Mouse (Mus musculus): ENCODE measurements around the gene Mtmr10. TPM values are rescaled to one million over a fixed set of nuclear protein-coding genes. Genes with fewer than 3 reads are reported as not detected.

The Mtmr10 gene
- total RNA-seq, 1 experiment: 9.7 TPM

DNA sequence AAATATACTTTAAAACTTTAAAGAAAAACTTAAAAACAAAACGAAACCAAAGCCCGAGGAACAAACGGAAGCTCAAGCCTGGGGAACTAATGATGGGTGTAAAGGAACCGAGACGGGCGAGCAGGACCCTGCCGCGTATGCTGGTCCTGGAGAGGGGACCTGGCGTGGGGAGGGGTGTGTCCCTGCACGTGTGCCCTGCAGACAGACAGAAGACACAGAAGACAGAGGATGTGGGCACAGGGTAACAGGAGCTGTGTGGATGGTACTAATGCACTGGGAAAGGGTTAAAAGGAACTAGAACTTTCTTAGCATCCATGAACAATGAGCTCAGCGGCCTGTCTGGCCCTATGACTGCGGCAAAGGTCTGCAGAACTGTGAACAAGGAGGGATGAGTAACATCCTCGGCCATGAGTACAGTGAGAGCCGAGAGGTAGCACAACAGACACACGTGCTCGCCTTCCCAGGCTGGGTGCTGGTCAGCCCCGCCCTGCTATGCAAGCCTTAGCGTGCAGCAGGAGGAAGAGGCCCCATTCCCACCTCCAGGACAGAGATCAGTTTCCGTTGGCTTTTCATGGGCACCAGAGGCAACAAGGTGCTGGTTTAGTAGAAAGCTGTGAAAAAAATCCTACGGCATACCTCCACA, 72.6 kb downstream of the Mtmr10 start:
- Histone ChIP-seq H3K27ac (ENCODE audit: insufficient read depth, low read depth, low read length, poor library complexity, severe bottlenecking) (no peak overlapping the region), H3K9ac (ENCODE audit: insufficient read depth, low read depth, low read length, poor library complexity, severe bottlenecking) (no peak overlapping the region), H3K36me3 (ENCODE audit: control insufficient read depth, insufficient read depth, low read length, poor library complexity, severe bottlenecking) (peaks cover 10% of the 10 kb centered on the region), H3K4me1 (ENCODE audit: control insufficient read depth in 2 of 2, insufficient read depth in 2 of 2, low read length in 2 of 2, poor library complexity in 1 of 2) (no peaks in the 10 kb centered on the region), H3K4me3 (ENCODE audit: insufficient read depth in 1 of 2, low read depth in 1 of 2, low read length in 2 of 2, poor library complexity in 1 of 2, severe bottlenecking in 1 of 2) (no peak overlapping the region), H3K9me3 (ENCODE audit: control insufficient read depth, insufficient read depth, low read depth, low read length) (no peaks in the 10 kb centered on the region)
- TF ChIP-seq ZNF384 (IDR thresholded peaks at IDR 0.05; ENCODE audit: low read depth, low read length): no peak
- TF ChIP-seq MAFK (IDR thresholded peaks at IDR 0.05; ENCODE audit: insufficient read depth, low read depth, low read length): no peak
- no peak for TF ChIP-seq CHD2 (IDR thresholded peaks at IDR 0.05; ENCODE audit: low read depth, low read length)
- TF ChIP-seq HCFC1 (IDR thresholded peaks at IDR 0.05; ENCODE audit: borderline replicate concordance, insufficient read depth, low read length): no peak
- TF ChIP-seq ZC3H11A (IDR thresholded peaks at IDR 0.05; ENCODE audit: borderline replicate concordance, low read depth, low read length): no peak
- in situ Hi-C loops (cut with MboI; ENCODE audit: low sequenced_read_pairs in 2 of 2, unreplicated experiment in 2 of 2): no loop called here
- no peak for DNase-seq (ENCODE audit: low read depth, low spot score)

DNA sequence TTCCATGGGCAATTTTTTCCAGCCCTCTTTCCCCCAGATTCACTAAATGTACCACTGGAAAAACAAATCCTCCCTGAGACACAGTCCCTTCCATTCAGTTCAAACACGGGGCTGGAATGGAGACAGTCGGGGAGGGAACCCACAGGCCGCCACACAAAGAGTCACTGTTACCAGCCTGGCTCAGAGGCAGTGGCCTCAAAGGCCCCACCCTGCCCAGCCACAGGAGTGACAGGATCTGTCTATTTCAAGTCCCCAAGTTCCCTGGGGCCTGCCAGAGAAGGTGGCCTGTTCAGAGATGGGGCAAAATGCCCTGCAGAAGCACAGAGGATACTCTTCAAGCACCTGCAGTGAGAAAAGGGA, 73.1 kb downstream of the Mtmr10 start:
- no peaks in the 10 kb centered on the region for H3K9me3 ChIP-seq (ENCODE audit: control insufficient read depth, insufficient read depth, low read depth, low read length)
- no peak for DNase-seq (ENCODE audit: low read depth, low spot score)
- peaks cover 10% of the 10 kb centered on the region for H3K36me3 ChIP-seq (ENCODE audit: control insufficient read depth, insufficient read depth, low read length, poor library complexity, severe bottlenecking)
- TF ChIP-seq ZNF384 (IDR thresholded peaks at IDR 0.05; ENCODE audit: low read depth, low read length) (no peak), CHD2 (IDR thresholded peaks at IDR 0.05; ENCODE audit: low read depth, low read length) (no peak), ZC3H11A (IDR thresholded peaks at IDR 0.05; ENCODE audit: borderline replicate concordance, low read depth, low read length) (no peak), HCFC1 (IDR thresholded peaks at IDR 0.05; ENCODE audit: borderline replicate concordance, insufficient read depth, low read length) (no peak), MAFK (IDR thresholded peaks at IDR 0.05; ENCODE audit: insufficient read depth, low read depth, low read length) (no peak)
- H3K4me1 ChIP-seq (ENCODE audit: control insufficient read depth in 2 of 2, insufficient read depth in 2 of 2, low read length in 2 of 2, poor library complexity in 1 of 2): no peaks in the 10 kb centered on the region
- H3K4me3 ChIP-seq (ENCODE audit: insufficient read depth in 1 of 2, low read depth in 1 of 2, low read length in 2 of 2, poor library complexity in 1 of 2, severe bottlenecking in 1 of 2): no peak overlapping the region
- no peak overlapping the region for H3K9ac ChIP-seq (ENCODE audit: insufficient read depth, low read depth, low read length, poor library complexity, severe bottlenecking)
- in situ Hi-C loops (cut with MboI; ENCODE audit: low sequenced_read_pairs in 2 of 2, unreplicated experiment in 2 of 2): no loop called here
- no peak overlapping the region for H3K27ac ChIP-seq (ENCODE audit: insufficient read depth, low read depth, low read length, poor library complexity, severe bottlenecking)

DNA sequence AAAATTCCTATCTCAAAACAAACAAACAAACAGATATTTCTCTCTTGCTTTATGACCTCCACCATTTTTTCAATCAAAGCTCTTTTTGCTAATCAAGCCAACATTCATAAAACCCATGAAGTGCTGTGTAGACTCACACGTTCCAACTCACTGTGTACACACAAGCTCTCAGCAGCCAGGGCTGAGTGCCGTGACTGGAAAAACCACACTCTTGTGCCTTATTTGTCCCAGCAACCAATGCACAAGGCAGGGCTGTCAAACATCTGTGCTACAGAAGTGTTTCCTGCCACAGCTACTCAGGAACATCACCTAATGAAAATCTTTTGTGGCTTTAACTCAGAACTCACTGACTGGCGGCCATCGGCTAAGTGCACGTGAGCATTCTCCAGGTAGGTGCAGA, 78.4 kb downstream of the Mtmr10 start:
- H3K9me3 ChIP-seq (ENCODE audit: control insufficient read depth, insufficient read depth, low read depth, low read length): no peaks in the 10 kb centered on the region
- no peak for DNase-seq (ENCODE audit: low read depth, low spot score)
- H3K4me3 ChIP-seq (ENCODE audit: insufficient read depth in 1 of 2, low read depth in 1 of 2, low read length in 2 of 2, poor library complexity in 1 of 2, severe bottlenecking in 1 of 2): no peak overlapping the region
- TF ChIP-seq MAFK (IDR thresholded peaks at IDR 0.05; ENCODE audit: insufficient read depth, low read depth, low read length) (no peak), HCFC1 (IDR thresholded peaks at IDR 0.05; ENCODE audit: borderline replicate concordance, insufficient read depth, low read length) (no peak), ZNF384 (IDR thresholded peaks at IDR 0.05; ENCODE audit: low read depth, low read length) (no peak), ZC3H11A (IDR thresholded peaks at IDR 0.05; ENCODE audit: borderline replicate concordance, low read depth, low read length) (no peak), CHD2 (IDR thresholded peaks at IDR 0.05; ENCODE audit: low read depth, low read length) (no peak)
- no peak overlapping the region for H3K9ac ChIP-seq (ENCODE audit: insufficient read depth, low read depth, low read length, poor library complexity, severe bottlenecking)
- H3K27ac ChIP-seq (ENCODE audit: insufficient read depth, low read depth, low read length, poor library complexity, severe bottlenecking): no peak overlapping the region
- no peaks in the 10 kb centered on the region; a peak in 1 of 4 replicates for H3K4me1 ChIP-seq (ENCODE audit: control insufficient read depth in 2 of 2, insufficient read depth in 2 of 2, low read length in 2 of 2, poor library complexity in 1 of 2)
- H3K36me3 ChIP-seq (ENCODE audit: control insufficient read depth, insufficient read depth, low read length, poor library complexity, severe bottlenecking): peaks cover 8% of the 10 kb centered on the region
- in situ Hi-C loops (cut with MboI; ENCODE audit: low sequenced_read_pairs in 2 of 2, unreplicated experiment in 2 of 2): no loop called here

DNA sequence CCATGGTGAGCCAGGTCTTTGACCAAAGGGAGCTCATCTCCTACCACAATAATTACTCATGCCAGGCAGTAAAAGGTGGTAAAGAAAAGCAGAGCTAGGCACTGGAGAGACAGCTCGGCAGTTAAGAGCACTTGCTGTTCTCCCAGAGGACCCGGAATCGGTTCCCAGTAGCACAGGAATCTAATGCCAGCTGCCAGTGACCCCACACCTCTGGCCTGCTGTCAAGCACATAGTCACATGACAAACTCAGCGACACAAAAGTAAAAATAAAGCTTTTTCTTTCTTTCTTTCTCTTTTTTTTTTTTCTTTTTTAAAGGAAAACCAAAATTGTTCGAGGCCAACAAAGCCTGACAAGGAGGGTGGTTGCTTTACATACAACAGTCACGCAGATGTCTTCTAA, 82.4 kb downstream of the Mtmr10 start:
- in situ Hi-C loops (cut with MboI; ENCODE audit: low sequenced_read_pairs in 2 of 2, unreplicated experiment in 2 of 2): no loop called here
- H3K9ac ChIP-seq (ENCODE audit: insufficient read depth, low read depth, low read length, poor library complexity, severe bottlenecking): no peak overlapping the region
- peaks cover 3% of the 10 kb centered on the region for H3K36me3 ChIP-seq (ENCODE audit: control insufficient read depth, insufficient read depth, low read length, poor library complexity, severe bottlenecking)
- TF ChIP-seq ZNF384 (IDR thresholded peaks at IDR 0.05; ENCODE audit: low read depth, low read length) (no peak), MAFK (IDR thresholded peaks at IDR 0.05; ENCODE audit: insufficient read depth, low read depth, low read length) (no peak), CHD2 (IDR thresholded peaks at IDR 0.05; ENCODE audit: low read depth, low read length) (no peak), ZC3H11A (IDR thresholded peaks at IDR 0.05; ENCODE audit: borderline replicate concordance, low read depth, low read length) (no peak), HCFC1 (IDR thresholded peaks at IDR 0.05; ENCODE audit: borderline replicate concordance, insufficient read depth, low read length) (no peak)
- no peak overlapping the region for H3K4me3 ChIP-seq (ENCODE audit: insufficient read depth in 1 of 2, low read depth in 1 of 2, low read length in 2 of 2, poor library complexity in 1 of 2, severe bottlenecking in 1 of 2)
- no peak overlapping the region for H3K27ac ChIP-seq (ENCODE audit: insufficient read depth, low read depth, low read length, poor library complexity, severe bottlenecking)
- no peaks in the 10 kb centered on the region for H3K9me3 ChIP-seq (ENCODE audit: control insufficient read depth, insufficient read depth, low read depth, low read length)
- DNase-seq (ENCODE audit: low read depth, low spot score): no peak
- peaks cover 0 to 2% of the 10 kb centered on the region in 2 experiments; a peak in 1 of 4 replicates for H3K4me1 ChIP-seq (ENCODE audit: control insufficient read depth in 2 of 2, insufficient read depth in 2 of 2, low read length in 2 of 2, poor library complexity in 1 of 2)

Data from ES-E14 (cell line).